Mouse (Mus musculus) midbrain, embryonic 14.5 days (tissue): ENCODE measurements around the gene Akap10. TPM values are rescaled to one million over a fixed set of nuclear protein-coding genes. Genes with fewer than 3 reads are reported as not detected.
"Not testable (repeated sequence)": the region's sequence is repeated elsewhere in the genome, so short reads cannot be mapped to it uniquely, and the experiment has no call there.

Experiments
- ATAC-seq: fragments of 200-750 bp; cut with Nextera tagmentation; 2 replicates; pipeline ENCODE4 v1.8.0; 2017; ENCODE audit warnings: moderate number of reproducible peaks, moderate library complexity; ENCODE audit not compliant: low FRiP score, low TSS enrichment
- DNase-seq: peaks from one replicate; pipeline ENCODE4 v3.0.0-alpha.2; 2015
- H3K27ac ChIP-seq: fragments of 300-500 bp; sonication (generic); replicated peaks from 2 replicates; pipeline ENCODE4 v1.5.1; 2014; ENCODE audit warnings: mild to moderate bottlenecking, low read depth, low read length, moderate library complexity
- H3K27me3 ChIP-seq: fragments of 300-500 bp; sonication (generic); 2 replicates; pipeline ENCODE4 v1.6.1; 2014; ENCODE audit warnings: low read length, control low read depth, mixed read lengths; ENCODE audit not compliant: control insufficient read depth, insufficient read depth
- H3K36me3 ChIP-seq: fragments of 300-500 bp; sonication (generic); 2 replicates; pipeline ENCODE4 v1.6.1; 2014; ENCODE audit warnings: low read length, control low read depth; ENCODE audit not compliant: control insufficient read depth, insufficient read depth
- H3K4me1 ChIP-seq: fragments of 300-500 bp; sonication (generic); 2 replicates; pipeline ENCODE4 v1.6.1; 2014; ENCODE audit warnings: mild to moderate bottlenecking, antibody characterized with exemption, low read length, control low read depth; ENCODE audit not compliant: control insufficient read depth, insufficient read depth
- H3K4me2 ChIP-seq: fragments of 300-500 bp; sonication (generic); 2 replicates; pipeline ENCODE4 v1.6.1; 2014; ENCODE audit warnings: mild to moderate bottlenecking, low read length, moderate library complexity
- H3K4me3 ChIP-seq: fragments of 300-500 bp; sonication (generic); replicated peaks from 2 replicates; pipeline ENCODE4 v1.5.1; 2014; ENCODE audit warnings: low read depth, low read length
- H3K9ac ChIP-seq: fragments of 300-500 bp; sonication (generic); replicated peaks from 2 replicates; pipeline ENCODE4 v1.6.1; 2014; ENCODE audit warnings: mild to moderate bottlenecking, low read length, moderate library complexity
- H3K9me3 ChIP-seq: fragments of 300-500 bp; sonication (generic); 2 replicates; pipeline ENCODE4 v1.6.1; 2016; ENCODE audit warnings: low read length, control low read depth, mixed read lengths; ENCODE audit not compliant: control insufficient read depth
- WGBS: fragments of 180-500 bp; shearing (Covaris S2); extraction: QIAGEN DNeasy Blood & Tissue Kit; methylation state at CpG from one replicate; pipeline ENCODE4 v1.1.7; 2014; 5-methylcytosine and 5-hydroxymethylcytosine counted together
- polyA plus RNA-seq: library from polyadenylated mRNA; unstranded; fragments of >200 nt; fragmentation: Nextera tagmentation; extraction: Ambion mirVana; gene quantifications from 2 replicates; pipeline ENCODE4 v1.2.1, GENCODE M21; 2014

Akap10 gene
- polyA plus RNA-seq, 1 experiment from 2014 or later: 16.7 TPM

DNA sequence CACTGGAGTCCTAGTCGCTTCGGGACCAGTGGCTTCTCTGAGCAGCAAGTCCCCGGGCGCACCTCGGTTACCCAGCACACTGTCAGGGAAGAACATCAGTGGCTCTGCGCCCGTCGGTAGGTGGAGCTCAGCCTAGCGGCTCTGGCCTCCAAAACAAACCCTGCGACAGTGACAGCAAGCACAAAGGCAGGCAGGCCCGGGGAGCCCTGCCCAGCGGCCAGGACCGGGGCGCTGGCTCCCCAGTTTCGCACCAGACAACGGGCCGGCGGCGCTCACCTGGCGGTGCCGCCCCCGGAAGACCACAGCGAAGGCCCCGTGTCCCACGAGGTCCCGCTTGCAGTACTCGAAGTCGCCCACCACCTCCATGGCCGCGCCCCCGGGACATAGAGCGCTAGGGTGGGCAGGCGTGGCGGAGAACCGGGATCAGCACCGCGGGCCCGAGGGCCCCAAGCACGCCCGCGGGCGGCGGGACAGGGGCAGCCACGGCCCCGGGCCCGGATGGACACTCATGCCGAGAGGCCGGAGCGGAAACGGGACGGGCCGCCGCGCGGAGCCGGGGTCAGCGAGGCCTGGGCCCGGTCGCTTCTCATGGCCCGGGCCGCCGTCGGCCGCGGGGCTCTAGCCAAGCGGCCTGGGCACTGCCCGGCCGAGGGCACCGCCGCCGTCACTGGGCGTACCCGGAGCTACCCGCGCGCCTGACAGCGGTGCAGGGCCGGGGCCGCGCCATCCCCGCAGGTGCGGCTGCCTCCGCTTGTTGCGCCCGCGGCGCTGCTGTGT is 75.7 kb downstream of the Akap10 start:
- peak overlapping the region; percentile 95 for H3K4me3 ChIP-seq
- WGBS: under 1% methylated on average over 79 of the region's 87 CpGs
- peaks cover 16% of the 10 kb centered on the region for H3K4me1 ChIP-seq
- no peaks in the 10 kb centered on the region for H3K9me3 ChIP-seq
- DNase-seq (peak; percentile 88), ATAC-seq (peak; percentile 85)
- 0 out of 2 replicates have a peak, but pooled peaks cover 7% of the 10 kb centered on the region for H3K36me3 ChIP-seq
- H3K27me3 ChIP-seq: no peaks in the 10 kb centered on the region
- H3K27ac ChIP-seq: peak overlapping the region; percentile 98
- H3K9ac ChIP-seq: peak overlapping the region; percentile 99
- H3K4me2 ChIP-seq: peak overlapping the region; percentile 73

DNA sequence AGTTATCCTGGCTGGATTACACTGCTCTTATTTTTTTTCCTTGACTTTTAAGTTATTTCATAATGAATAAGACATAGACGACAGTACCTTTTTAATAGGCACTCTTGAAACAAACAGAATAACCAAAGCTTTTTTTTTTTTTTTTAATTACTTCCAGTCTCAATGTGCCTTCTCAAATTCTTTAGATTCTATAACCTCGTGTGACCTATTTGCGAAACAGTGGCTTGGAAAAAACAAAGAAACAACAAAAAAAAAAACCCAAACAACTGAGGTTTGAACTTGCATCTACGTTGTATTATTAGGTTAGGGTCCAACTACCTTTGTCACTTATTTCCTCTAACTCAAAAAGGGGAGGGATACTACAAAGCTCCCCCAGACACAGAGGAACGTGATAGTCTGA is 76.4 kb downstream of the Akap10 start:
- WGBS: 15% methylated on average over 5 of the region's 5 CpGs

DNA sequence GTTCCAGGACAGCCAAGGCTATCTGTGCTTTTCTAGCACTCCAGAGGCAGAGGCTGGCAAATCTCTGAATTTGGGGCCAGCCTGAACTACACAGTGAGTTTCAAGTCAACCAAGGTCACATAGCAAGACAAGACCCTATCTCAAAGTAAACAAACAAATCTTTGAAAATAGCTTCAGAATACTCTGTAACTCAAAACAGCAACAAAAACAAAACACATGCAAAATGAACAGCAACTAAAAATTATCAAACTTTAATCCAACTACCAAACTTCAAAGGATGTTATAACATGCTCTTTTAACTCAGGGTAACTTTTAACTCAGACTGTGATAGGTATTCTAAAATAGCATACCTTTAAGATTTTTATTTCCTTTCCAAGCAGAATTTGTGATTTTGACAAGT is 77.1 kb downstream of the Akap10 start:
- no peaks in the 10 kb centered on the region for H3K9me3 ChIP-seq
- ATAC-seq: no peak
- no peaks in the 10 kb centered on the region for H3K27me3 ChIP-seq
- no peak for DNase-seq
- H3K4me2 ChIP-seq: peak overlapping the region; percentile 43
- no peak overlapping the region for H3K27ac ChIP-seq
- H3K36me3 ChIP-seq: 0 out of 2 replicates have a peak, but pooled peaks cover 14% of the 10 kb centered on the region
- H3K4me3 ChIP-seq: 0 out of 2 replicates have a peak overlapping the region, but pooled peaks have one; percentile 1
- peak overlapping the region; percentile 10; the same call in 1 of the 2 replicates for H3K9ac ChIP-seq
- peaks cover 19% of the 10 kb centered on the region for H3K4me1 ChIP-seq

More for the DNA sequence above, 76.4 kb downstream of the Akap10 start:
- no peak for DNase-seq
- Histone ChIP-seq H3K9me3 (no peaks in the 10 kb centered on the region), H3K36me3 (0 out of 2 replicates have a peak, but pooled peaks cover 11% of the 10 kb centered on the region), H3K4me2 (peak overlapping the region; percentile 73), H3K27ac (peak overlapping the region; percentile 98), H3K27me3 (no peaks in the 10 kb centered on the region), H3K9ac (peak overlapping the region; percentile 99), H3K4me3 (peak overlapping the region; percentile 95), H3K4me1 (peaks cover 19% of the 10 kb centered on the region)
- no peak for ATAC-seq

DNA sequence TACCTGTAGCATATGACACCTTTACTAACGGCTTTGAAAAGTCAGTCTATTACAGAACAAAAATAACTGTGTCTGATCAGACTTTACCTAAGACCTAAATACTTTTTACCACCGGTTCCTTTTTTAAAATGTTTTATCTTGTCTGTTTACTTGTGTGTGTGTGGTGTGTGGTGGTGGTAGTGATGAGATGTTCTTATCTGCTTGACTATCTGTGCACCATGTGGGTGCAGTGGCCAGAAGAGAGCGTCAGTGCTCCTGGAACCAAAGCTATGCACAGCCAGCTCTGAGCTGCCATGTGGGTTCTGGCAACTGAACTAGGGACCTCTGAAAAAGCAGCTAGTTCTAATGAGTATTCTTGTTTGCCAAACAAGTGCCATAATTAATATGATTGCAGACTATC is 78.9 kb downstream of the Akap10 start:
- DNase-seq (no peak), ATAC-seq (no peak)
- Histone ChIP-seq H3K9ac (no peak overlapping the region), H3K4me3 (no peak overlapping the region), H3K9me3 (no peaks in the 10 kb centered on the region), H3K36me3 (peaks cover 17% of the 10 kb centered on the region; the same call in 1 of the 2 replicates), H3K4me1 (peaks cover 19% of the 10 kb centered on the region), H3K27me3 (no peaks in the 10 kb centered on the region), H3K27ac (no peak overlapping the region), H3K4me2 (no peak overlapping the region)
- WGBS: 82% methylated on average over 3 of the region's 3 CpGs

DNA sequence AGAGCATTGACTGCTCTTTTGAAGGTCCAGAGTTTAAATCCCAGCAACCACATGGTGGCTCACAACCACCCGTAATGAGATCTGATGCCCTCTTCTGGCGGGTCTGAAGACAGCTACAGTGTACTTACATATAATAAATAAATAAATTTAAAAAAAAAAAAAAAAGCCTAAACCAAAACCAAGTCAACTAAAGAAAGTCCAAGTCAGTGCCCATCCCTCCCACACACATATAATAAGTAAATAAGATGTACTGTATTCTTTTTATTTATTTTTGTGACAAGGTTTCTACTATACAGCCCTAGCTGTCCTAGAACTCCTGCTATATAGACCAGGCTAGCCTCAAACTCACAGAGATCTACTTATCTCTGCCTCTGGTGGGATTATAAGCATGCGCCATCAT is 89.4 kb downstream of the Akap10 start:
- peaks cover 55% of the 10 kb centered on the region for H3K36me3 ChIP-seq
- not testable (repeated sequence) for ATAC-seq, H3K4me1 ChIP-seq, DNase-seq, H3K9ac ChIP-seq, H3K4me3 ChIP-seq, H3K27ac ChIP-seq, H3K9me3 ChIP-seq, H3K4me2 ChIP-seq, H3K27me3 ChIP-seq
- WGBS: 68% methylated on average over 3 of the region's 3 CpGs

DNA sequence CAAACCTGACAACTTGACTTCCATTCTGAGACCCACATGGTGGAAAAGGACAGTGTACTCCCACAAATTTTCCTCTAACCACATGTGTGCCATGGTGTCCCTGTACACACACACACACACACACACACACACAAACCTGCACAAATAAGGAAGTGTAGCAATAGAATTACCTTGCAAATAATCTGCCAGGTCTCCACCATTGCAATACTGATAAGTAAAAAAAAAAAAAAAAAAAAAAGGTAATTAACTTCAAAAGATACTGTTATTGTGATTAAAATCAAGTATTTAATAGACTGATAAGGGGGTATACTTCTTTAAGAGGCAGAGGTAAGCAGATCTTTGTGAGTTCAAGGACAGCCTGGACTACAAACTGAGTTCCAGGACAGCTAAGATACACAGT is 90.1 kb downstream of the Akap10 start:
- H3K4me2 ChIP-seq: no peak overlapping the region
- no peak for DNase-seq
- no peaks in the 10 kb centered on the region for H3K4me1 ChIP-seq
- no peak overlapping the region for H3K27ac ChIP-seq
- H3K27me3 ChIP-seq: no peaks in the 10 kb centered on the region
- no peaks in the 10 kb centered on the region for H3K9me3 ChIP-seq
- no peak overlapping the region for H3K4me3 ChIP-seq
- no peak for ATAC-seq
- H3K36me3 ChIP-seq: peaks cover 53% of the 10 kb centered on the region
- H3K9ac ChIP-seq: no peak overlapping the region

DNA sequence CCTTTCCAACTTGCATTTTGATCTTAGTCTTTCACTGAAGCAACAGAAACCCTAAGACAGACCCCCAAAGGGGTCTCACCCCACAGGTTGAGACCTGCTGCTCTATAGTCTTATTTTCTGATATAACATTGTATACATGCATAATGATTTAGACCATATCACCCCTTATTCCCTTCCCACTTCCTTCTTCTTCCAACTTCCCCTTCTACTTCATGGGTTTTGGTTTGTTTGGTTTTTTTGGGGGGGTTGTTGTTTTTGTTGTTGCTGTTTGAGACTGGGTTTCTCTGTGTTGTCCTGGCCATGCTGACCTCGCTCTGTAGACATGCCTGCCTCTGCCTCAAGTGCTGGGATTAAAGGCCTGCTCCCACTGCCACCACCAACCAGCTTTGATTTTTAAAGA is 90.9 kb downstream of the Akap10 start:
- ATAC-seq: no peak
- Histone ChIP-seq H3K4me2 (no peak overlapping the region), H3K36me3 (peaks cover 55% of the 10 kb centered on the region), H3K27me3 (no peaks in the 10 kb centered on the region), H3K4me3 (no peak overlapping the region), H3K9ac (no peak overlapping the region), H3K9me3 (no peaks in the 10 kb centered on the region), H3K4me1 (no peaks in the 10 kb centered on the region), H3K27ac (no peak overlapping the region)
- DNase-seq: no peak
- WGBS: 89% methylated on average over 1 of the region's 1 CpGs
